Mouse (Mus musculus): ENCODE data around the gene Cep68.

- TF ChIP-seq CTCF (IDR thresholded peaks at IDR 0.05; ENCODE audit: insufficient read depth, low read depth, low read length), result no peak
- TF ChIP-seq POLR2A (IDR thresholded peaks at IDR 0.05; ENCODE audit: insufficient read depth, low read depth, low read length), result no peak
These were observed 37.4 kb downstream of the Cep68 start for GRCm38 (mm10) chr11:20211838-20212237.

All from olfactory bulb, adult 2 months (tissue).